Mouse (Mus musculus): ENCODE measurements around the gene Zfp523.

Gene Zfp523

GRCm38 (mm10) chr17:28161310-28161881 is 15.5 kb upstream of the Zfp523 start:
- no peak for DNase-seq (ENCODE audit: low spot score)

- DNase-seq (ENCODE audit: low spot score): peak; percentile 73
Measured at GRCm38 (mm10) chr17:28163666-28164065, 13.3 kb upstream of the Zfp523 start.

DNA sequence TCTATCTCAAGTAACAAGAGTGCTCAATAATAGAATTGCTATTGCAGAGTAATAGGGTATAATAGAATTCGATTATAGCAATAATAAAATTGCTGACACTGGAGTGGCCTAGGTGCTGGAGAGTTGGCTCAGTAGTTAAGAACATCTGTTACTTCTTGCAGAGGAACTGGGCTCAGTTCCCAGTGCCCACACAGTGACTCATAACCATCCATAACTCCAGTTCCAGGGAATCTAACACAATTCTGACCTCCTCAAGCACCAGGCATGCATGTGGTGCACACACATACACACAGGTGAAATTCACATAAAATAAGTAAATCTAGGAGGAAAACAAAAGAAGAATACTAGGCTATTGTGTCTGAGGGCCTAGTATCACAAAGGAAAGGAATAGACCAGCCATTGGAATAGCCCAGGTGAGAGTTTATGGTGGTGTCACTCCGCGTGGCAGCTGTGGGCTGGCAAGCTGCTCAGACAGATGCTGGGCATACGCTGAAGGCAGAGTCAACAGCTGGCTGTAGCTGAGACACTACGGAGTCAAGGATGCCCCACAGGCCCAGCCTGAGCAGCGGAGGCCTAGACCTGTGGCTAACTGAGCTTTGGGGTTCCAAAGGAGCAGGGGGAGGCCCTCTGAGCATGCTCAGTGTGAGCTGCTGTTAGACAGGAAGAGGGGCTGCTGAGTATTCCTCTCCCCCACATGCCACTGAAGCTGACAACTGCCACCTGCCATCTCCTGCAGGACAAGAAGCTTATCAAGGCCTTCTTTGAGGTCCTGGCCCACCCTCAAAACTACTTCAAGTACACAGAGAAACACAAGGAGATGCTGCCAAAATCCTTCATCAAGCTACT is 6.2 kb upstream of the Zfp523 start:
- no peak for DNase-seq (ENCODE audit: low spot score)

DNA sequence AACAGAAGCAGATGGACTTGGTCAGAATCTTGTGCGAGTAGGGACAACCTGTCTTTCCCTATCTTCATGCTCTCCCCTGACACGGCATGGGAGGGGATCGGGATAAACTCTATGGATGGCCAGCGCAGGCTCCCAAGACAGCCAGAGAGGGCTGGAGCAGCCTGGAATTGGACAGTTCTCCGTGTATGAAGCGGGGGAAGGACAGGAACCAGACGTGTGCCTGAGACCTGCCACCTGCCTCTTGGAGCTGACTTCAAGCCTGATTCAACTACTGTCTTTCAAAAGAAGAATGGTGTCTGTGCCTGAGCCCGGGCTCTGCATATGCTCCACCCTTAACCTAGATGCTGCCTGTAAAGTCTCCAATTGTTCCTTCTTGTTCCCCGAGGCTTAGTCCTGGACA is 4.2 kb upstream of the Zfp523 start:
- DNase-seq (ENCODE audit: low spot score): peak; percentile 13

- peak; percentile 29 for DNase-seq (ENCODE audit: low spot score)
Measured at GRCm38 (mm10) chr17:28177540-28178046, 664 bp downstream of the Zfp523 start.

- DNase-seq (ENCODE audit: low spot score): peak; percentile 18
Measured at GRCm38 (mm10) chr17:28180331-28180730, 3.4 kb downstream of the Zfp523 start.

DNA sequence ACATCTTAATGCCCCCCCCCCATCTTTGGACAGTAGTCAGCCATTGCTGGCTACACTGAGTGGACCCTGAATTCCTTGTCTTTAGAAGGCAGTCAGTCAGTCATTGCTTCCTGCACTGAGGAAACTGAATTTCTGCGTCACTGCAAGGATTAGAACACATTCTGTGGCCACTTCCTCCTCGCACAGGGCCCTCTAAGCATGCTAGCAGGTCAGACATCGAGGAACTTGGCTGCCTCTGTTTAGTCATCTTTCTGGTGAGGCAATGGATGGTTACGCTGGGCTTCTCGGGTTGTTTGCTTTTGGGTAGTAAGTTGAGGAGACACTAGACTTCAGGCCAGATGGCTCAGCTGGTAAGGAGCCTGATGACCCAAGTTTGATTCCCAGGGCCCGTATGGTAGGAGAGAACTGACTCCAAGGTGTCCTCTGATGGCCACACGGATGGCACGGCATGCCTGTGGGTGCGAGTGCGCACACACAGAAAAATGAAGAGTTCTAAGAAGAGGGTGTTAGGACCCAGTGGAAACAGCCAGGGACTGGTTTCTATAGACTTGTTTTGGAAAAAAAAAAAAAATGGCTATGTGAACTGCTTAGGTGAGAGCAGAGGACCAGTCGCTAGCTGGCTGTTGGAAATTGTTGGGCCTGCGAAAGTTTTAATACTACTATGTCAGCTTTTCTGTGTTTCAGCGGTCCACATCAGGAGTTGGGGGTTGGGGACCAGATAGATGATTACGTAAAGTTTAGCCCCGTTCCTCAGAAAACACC is 4.0 kb downstream of the Zfp523 start:
- peak; percentile 44 for DNase-seq (ENCODE audit: low spot score)

- DNase-seq (ENCODE audit: low spot score): peak; percentile 28
Measured at GRCm38 (mm10) chr17:28184971-28185638, 8.2 kb downstream of the Zfp523 start.

GRCm38 (mm10) chr17:28188313-28188712 is 11.4 kb downstream of the Zfp523 start:
- DNase-seq (ENCODE audit: low spot score): no peak

DNA sequence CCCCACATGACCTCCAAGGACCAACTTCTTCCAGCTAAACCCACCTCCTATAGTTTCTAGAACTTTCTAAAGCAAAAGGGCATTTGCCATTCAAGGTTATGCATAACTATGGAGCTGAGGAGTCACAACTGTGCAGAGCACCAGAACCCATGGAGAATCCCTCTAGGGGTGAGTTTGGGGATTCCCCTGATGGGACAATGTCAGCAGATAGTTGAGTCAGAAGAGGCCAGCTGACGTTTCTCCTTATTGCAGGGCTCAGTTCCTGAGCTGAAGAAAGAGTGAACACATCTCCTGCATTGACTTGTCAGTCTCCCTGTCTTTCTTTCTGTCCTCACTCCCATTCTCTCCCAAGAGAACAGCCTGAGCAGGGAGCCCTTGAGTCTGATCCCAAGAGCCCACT is 15.8 kb downstream of the Zfp523 start:
- no peak for DNase-seq (ENCODE audit: low spot score)

DNA sequence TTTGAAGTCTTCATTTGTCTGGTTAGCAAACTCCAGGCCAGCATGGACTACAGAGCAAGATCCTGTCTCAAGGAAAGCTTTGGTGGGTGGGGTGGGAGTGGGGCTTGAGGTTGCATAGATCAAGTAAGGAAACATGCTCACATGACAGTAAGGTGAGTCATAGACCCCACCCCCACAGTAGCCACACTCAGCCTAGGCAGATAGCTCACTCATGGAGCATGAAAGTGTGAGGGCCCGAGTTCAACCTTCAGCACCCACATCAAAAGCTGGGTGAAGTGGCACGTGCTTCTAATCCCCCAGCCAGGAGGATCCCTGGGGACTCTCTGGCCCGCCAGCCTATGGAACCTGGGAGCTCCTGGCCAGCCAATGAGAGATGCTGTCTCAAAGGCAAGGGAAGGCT is 16.6 kb downstream of the Zfp523 start:
- DNase-seq (ENCODE audit: low spot score): no peak

DNA sequence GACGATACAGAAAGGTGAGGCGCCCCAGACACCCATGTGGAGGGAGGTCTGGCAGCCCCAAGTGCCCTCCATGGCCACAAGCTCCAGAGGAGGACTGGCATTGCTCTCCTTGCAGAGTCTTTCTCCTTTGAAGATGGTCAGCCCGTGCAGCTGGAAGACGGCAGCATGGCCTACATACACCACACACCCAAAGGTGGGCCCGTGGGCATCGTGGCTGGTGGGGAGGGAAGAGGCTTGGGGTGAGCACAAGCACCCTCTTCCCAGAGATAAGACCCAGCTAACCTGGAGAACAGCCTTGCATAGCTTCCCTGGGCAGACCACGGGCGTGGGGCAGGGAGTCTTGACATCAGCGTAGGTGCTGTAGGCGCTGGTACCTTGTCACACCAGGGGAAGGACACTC is 18.1 kb downstream of the Zfp523 start:
- DNase-seq (ENCODE audit: low spot score): no peak

DNA sequence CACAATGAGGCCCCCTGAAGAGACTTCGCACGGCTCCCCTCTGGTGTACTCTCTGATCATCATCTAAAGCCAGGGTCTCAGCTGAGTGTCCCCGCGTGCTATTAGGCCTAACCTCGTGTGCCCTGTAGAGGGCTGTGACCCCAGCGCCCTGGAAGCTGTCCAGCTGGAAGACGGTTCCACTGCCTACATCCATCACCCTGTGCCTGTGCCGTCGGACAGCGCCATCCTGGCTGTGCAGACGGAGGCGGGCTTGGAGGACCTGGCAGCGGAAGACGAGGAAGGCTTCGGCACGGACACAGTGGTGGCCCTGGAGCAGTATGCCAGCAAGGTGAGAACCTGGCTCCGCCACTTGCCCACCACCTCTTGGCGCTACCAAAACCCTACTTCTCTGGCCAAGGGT is 20.7 kb downstream of the Zfp523 start:
- DNase-seq (ENCODE audit: low spot score): no peak

- no peak for DNase-seq (ENCODE audit: low spot score)
Measured at GRCm38 (mm10) chr17:28201982-28202381, 25.1 kb downstream of the Zfp523 start.

GRCm38 (mm10) chr17:28204052-28204720 is 27.3 kb downstream of the Zfp523 start:
- peak; percentile 51 for DNase-seq (ENCODE audit: low spot score)

DNA sequence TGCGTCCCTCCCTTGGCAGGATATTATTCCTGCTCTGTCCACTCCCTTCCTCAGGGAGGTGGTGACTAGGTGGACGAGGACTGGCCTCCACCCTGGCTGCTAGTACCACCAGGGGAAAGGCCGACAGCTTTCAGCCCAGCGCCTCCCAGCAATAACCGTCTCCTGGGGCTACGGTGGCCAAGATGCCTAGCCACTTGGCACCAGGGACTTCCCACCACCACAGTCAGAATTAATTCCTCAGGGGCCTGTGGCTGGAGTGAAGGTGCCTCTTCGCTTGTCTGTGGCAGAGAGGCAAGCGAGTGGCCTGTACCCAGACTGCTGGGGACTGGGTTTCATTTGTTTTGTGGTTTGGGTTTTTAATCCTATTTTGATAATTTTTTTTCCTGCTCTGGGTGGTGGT is 28.5 kb downstream of the Zfp523 start:
- no peak for DNase-seq (ENCODE audit: low spot score)

- DNase-seq (ENCODE audit: low spot score): no peak
Measured at GRCm38 (mm10) chr17:28207092-28207491, 30.2 kb downstream of the Zfp523 start.

DNA sequence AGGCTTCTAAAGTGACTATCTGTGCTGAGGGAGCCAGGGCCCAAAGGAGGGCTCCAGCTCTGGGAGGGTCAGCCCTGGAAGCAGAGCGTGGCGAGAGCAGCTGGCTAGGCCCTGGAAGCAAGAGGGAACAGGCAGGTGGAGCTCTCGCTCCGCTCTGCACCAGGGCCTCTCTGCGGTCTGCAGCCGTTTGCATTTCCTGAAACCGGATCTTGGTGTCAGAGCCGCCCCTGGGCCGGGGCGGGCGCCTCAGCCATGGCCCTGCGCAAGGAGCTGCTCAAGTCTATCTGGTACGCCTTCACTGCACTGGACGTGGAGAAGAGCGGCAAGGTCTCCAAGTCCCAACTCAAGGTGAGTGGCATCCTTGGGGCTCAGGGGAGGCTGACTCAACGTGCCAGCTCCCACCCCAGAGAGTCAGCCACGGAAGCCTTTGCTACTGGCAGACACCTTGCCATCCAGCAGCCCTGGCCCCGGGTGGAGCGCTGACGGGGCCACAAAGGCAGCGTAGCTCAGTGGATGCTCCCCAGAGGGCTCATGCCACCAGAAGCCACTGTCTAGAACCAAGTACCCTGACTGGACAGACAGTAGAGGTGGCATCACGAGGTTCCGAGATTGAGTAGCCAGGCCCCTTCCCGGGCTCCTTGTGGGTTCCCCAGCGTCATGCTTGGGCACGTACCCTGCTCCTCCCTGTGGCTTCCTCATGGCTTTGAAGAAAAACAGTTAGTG is 30.8 kb downstream of the Zfp523 start, which contains the start of gene Def6:
TSS of gene Def6 (plus strand) at position 188 of the 723 bp plus-strand sequence.
- DNase-seq (ENCODE audit: low spot score): peak; percentile 85

- DNase-seq (ENCODE audit: low spot score): no peak
Measured at GRCm38 (mm10) chr17:28208314-28208612, 31.3 kb downstream of the Zfp523 start.

DNA sequence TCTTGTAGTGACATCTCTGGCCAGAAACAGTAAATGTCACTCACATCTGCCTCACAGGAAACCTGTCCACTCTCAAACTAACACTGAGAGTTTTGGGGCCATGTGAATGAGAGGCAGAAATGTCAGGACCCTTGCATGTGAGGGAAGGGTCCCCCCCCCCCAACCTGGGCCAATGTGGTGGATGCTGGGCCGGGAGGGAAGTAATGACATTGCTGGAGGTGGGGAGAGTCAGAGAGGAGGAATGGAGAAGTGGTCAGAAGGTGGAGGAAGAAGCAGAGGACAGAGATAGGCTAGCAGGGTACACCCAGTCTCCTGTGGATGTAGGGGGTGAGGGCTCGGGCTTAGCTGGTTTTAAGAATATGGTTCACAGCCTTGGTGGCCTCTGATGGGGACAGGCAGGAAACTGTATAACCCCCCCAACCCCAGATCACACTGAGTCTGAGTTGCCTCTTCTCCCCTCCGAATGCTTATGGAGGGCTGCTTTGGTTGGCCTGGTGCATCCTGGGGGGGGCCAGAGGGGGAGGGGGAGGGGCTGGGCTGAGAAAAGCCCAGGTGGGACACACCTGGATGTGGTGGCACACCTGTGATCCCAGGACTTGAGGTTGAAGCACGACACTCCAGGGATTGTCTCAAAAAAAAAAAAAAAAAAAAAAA is 32.7 kb downstream of the Zfp523 start:
- DNase-seq (ENCODE audit: low spot score): no peak

All from lung, postnatal 25 days (tissue).